Comparison of ENCODE assay signal across 9 mouse cellular contexts in the genomic region with DNA sequence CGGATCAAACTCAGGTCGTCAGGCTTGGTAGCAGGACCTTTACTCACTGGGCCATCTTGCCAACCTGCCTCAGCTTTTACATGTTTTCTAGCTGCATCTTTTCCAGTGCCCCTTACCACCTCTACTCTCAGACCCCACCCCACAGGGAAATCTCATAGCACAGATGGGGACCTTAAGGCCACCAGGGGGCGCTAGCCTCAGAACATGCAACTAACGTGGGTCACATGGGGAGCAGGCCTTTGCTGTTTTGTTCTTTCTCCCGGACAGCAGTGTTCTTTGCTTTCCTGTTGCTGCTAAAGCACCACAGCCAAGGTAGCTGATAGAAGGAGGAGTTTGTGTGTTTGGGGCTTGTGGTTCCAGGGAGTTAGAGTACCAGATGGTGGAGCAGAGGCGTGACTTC. TPM values are rescaled to one million over a fixed set of nuclear protein-coding genes. Genes with fewer than 3 reads are reported as not detected.
DNase-seq lines count a peak whose midpoint lies in the region; ATAC-seq and TF ChIP-seq lines count a peak whose summit lies in the region.
"Had no signal": no experiment of that assay in that cellular context is flagged by ENCODE, and none has a peak within 500 bp of the region (broad histone marks: within the 10 kb centered on the region; RNA-seq: fewer than 3 reads in every experiment).

No protein-coding gene starts in this region.

- 47% methylated on average over 6 of the region's 6 CpGs for WGBS in intestine, postnatal 0 days
- WGBS in intestine, embryonic 16.5 days: 48% methylated on average over 6 of the region's 6 CpGs

- H3K9ac ChIP-seq in intestine, postnatal 0 days (ENCODE audit: low read depth, low read length): no peak overlapping the region
- no peak overlapping the region for H3K9ac ChIP-seq in intestine, embryonic 16.5 days (ENCODE audit: low read depth, low read length)
- H3K9ac ChIP-seq: lung, embryonic 15.5 days had no signal

- no peaks in the 10 kb centered on the region for H3K9me3 ChIP-seq in intestine, postnatal 0 days (ENCODE audit: control insufficient read depth)
- no peaks in the 10 kb centered on the region for H3K9me3 ChIP-seq in intestine, embryonic 16.5 days (ENCODE audit: control insufficient read depth, low read length)
- H3K9me3 ChIP-seq: lung, embryonic 15.5 days had no signal

- no peaks in the 10 kb centered on the region for H3K27me3 ChIP-seq in intestine, postnatal 0 days (replicated peaks; ENCODE audit: control insufficient read depth, insufficient read depth, low read length)
- no peaks in the 10 kb centered on the region for H3K27me3 ChIP-seq in intestine, embryonic 16.5 days (replicated peaks; ENCODE audit: control insufficient read depth, insufficient read depth, low read length)
- H3K27me3 ChIP-seq: lung, embryonic 15.5 days had no signal

- ATAC-seq in intestine, postnatal 0 days: no peak
- ATAC-seq in intestine, embryonic 16.5 days: no peak

- TF ChIP-seq CTCF in intestine, postnatal 0 days (IDR thresholded peaks at IDR 0.05; ENCODE audit: low read depth): peak; percentile 86

- no peak overlapping the region for H3K27ac ChIP-seq in intestine, postnatal 0 days (ENCODE audit: low read depth, low read length)
- H3K27ac ChIP-seq in intestine, embryonic 16.5 days (ENCODE audit: low read length): no peak overlapping the region
- H3K27ac ChIP-seq: lung, embryonic 15.5 days had no signal

- DNase-seq in CD4-positive helper T cell, adult 2 months (ENCODE audit: low read depth, low spot score): peak; percentile 67
- peak; percentile 90 for DNase-seq in ZHBTc4 (ENCODE audit: low read depth, low spot score)
- DNase-seq in embryo, embryonic 10 days (ENCODE audit: low spot score): peak; percentile 75
- peak; percentile 33 to 79 for DNase-seq in kidney, postnatal 36 days
- DNase-seq in natural killer cell, adult 2 months (ENCODE audit: low spot score in 2 of 2): peak; percentile 35 to 65
- DNase-seq in thymus, postnatal 36 days: peak; percentile 69 to 70

- H3K36me3 ChIP-seq in intestine, postnatal 0 days (ENCODE audit: control insufficient read depth, insufficient read depth): peaks cover 61% of the 10 kb centered on the region
- peaks cover 2% of the 10 kb centered on the region; the same call in 1 of the 2 replicates for H3K36me3 ChIP-seq in intestine, embryonic 16.5 days (ENCODE audit: control insufficient read depth, insufficient read depth, low read length)

- no peaks in the 10 kb centered on the region for H3K4me1 ChIP-seq in intestine, postnatal 0 days (replicated peaks; ENCODE audit: control insufficient read depth, insufficient read depth, low read length)
- no peaks in the 10 kb centered on the region for H3K4me1 ChIP-seq in intestine, embryonic 16.5 days (ENCODE audit: control insufficient read depth, insufficient read depth, low read length)
- H3K4me1 ChIP-seq: lung, embryonic 15.5 days had no signal

- H3K4me2 ChIP-seq in intestine, postnatal 0 days (replicated peaks; ENCODE audit: low read depth): no peak overlapping the region
- no peak overlapping the region for H3K4me2 ChIP-seq in intestine, embryonic 16.5 days (ENCODE audit: low read depth, low read length)
- H3K4me2 ChIP-seq: lung, embryonic 15.5 days had no signal

- H3K4me3 ChIP-seq in intestine, postnatal 0 days (ENCODE audit: low read depth, low read length): no peak overlapping the region
- H3K4me3 ChIP-seq in intestine, embryonic 16.5 days (ENCODE audit: low read length): no peak overlapping the region
- H3K4me3 ChIP-seq: lung, embryonic 15.5 days had no signal

RNA-seq across cellular contexts. Expression of gene Parp4, which starts 23.3 kb away (rescaled TPM):
- polyA plus RNA-seq in intestine, postnatal 0 days (2015; fragmentation: Nextera tagmentation; extraction: Ambion mirVana): 12.2 and 15.7 TPM in 2 replicates
- polyA plus RNA-seq in intestine, embryonic 16.5 days (2015; fragmentation: Nextera tagmentation; extraction: Ambion mirVana): 4.1 and 5.1 TPM in 2 replicates

RNA-seq across cellular contexts. Expression of gene Cenpj, which starts 23.5 kb away (rescaled TPM):
- polyA plus RNA-seq in intestine, postnatal 0 days (2015; fragmentation: Nextera tagmentation; extraction: Ambion mirVana): 1.4 and 2.3 TPM in 2 replicates
- 4.8 and 6.0 TPM in 2 replicates for polyA plus RNA-seq in intestine, embryonic 16.5 days (2015; fragmentation: Nextera tagmentation; extraction: Ambion mirVana)
